Mouse (Mus musculus): ENCODE data around the gene Ankrd54. TPM values are rescaled to one million over a fixed set of nuclear protein-coding genes. Genes with fewer than 3 reads are reported as not detected.

The Ankrd54 gene
- total and polyA plus RNA-seq, 2 experiments from 2014 or later, result 43.3 to 45.8 TPM

GRCm38 (mm10) chr15:79026511-79027290 lies 36.0 kb downstream of the Ankrd54 start:
- H3K9me3 ChIP-seq (ENCODE audit: low read length), result no peaks in the 10 kb centered on the region
- no peaks in the 10 kb centered on the region for H3K27me3 ChIP-seq (ENCODE audit: insufficient read depth, low read length)
- ATAC-seq (no peak), DNase-seq (no peak)
- H3K36me3 ChIP-seq (ENCODE audit: insufficient read depth), result no peaks in the 10 kb centered on the region
- H3K9ac ChIP-seq, result peak overlapping the region; percentile 94; the same call in 1 of the 2 replicates
- H3K4me2 ChIP-seq (ENCODE audit: low read depth), result peak overlapping the region; percentile 98
- peaks cover 32% of the 10 kb centered on the region for H3K4me1 ChIP-seq (ENCODE audit: insufficient read depth)
- TF ChIP-seq CTCF (IDR thresholded peaks at IDR 0.05; ENCODE audit: low read depth), result no peak
- WGBS, result 40% methylated on average over 14 of the region's 14 CpGs
- H3K4me3 ChIP-seq (ENCODE audit: low read depth, low read length), result peak overlapping the region; percentile 63
- no peak overlapping the region for H3K27ac ChIP-seq (ENCODE audit: low read depth, low read length)

- DNase-seq, result no peak
- peak overlapping the region; percentile 12; the same call in 1 of the 2 replicates for H3K4me3 ChIP-seq (ENCODE audit: low read depth, low read length)
- ATAC-seq, result no peak
- no peaks in the 10 kb centered on the region for H3K36me3 ChIP-seq (ENCODE audit: insufficient read depth)
- H3K4me2 ChIP-seq (ENCODE audit: low read depth), result peak overlapping the region; percentile 41
- peak overlapping the region; percentile 28; the same call in 1 of the 2 replicates for H3K9ac ChIP-seq
- 14% methylated on average over 15 of the region's 18 CpGs for WGBS
- no peaks in the 10 kb centered on the region for H3K27me3 ChIP-seq (ENCODE audit: insufficient read depth, low read length)
- H3K4me1 ChIP-seq (ENCODE audit: insufficient read depth), result peaks cover 27% of the 10 kb centered on the region
- H3K9me3 ChIP-seq (ENCODE audit: low read length), result no peaks in the 10 kb centered on the region
- no peak for TF ChIP-seq CTCF (IDR thresholded peaks at IDR 0.05; ENCODE audit: low read depth)
- no peak overlapping the region for H3K27ac ChIP-seq (ENCODE audit: low read depth, low read length)
These were observed 36.9 kb downstream of the Ankrd54 start for GRCm38 (mm10) chr15:79025687-79026308.

GRCm38 (mm10) chr15:79023366-79023765 lies 39.3 kb downstream of the Ankrd54 start:
- no peak for TF ChIP-seq CTCF (IDR thresholded peaks at IDR 0.05; ENCODE audit: low read depth)
- no peak overlapping the region for H3K27ac ChIP-seq (ENCODE audit: low read depth, low read length)
- H3K9me3 ChIP-seq (ENCODE audit: low read length), result no peaks in the 10 kb centered on the region
- WGBS, result 70% methylated on average over 1 of the region's 1 CpGs
- no peak for ATAC-seq
- no peaks in the 10 kb centered on the region; the same call in 1 of the 2 replicates for H3K27me3 ChIP-seq (ENCODE audit: insufficient read depth, low read length)
- no peak overlapping the region for H3K4me3 ChIP-seq (ENCODE audit: low read depth, low read length)
- H3K4me2 ChIP-seq (ENCODE audit: low read depth), result no peak overlapping the region
- no peaks in the 10 kb centered on the region for H3K36me3 ChIP-seq (ENCODE audit: insufficient read depth)
- no peak overlapping the region for H3K9ac ChIP-seq
- peaks cover 17% of the 10 kb centered on the region for H3K4me1 ChIP-seq (ENCODE audit: insufficient read depth)
- no peak for DNase-seq

- no peak overlapping the region for H3K9ac ChIP-seq
- no peak for TF ChIP-seq CTCF (IDR thresholded peaks at IDR 0.05; ENCODE audit: low read depth)
- ATAC-seq (no peak), DNase-seq (no peak)
- H3K27ac ChIP-seq (ENCODE audit: low read depth, low read length), result no peak overlapping the region
- H3K4me3 ChIP-seq (ENCODE audit: low read depth, low read length), result no peak overlapping the region
- no peaks in the 10 kb centered on the region for H3K36me3 ChIP-seq (ENCODE audit: insufficient read depth)
- peaks cover 17% of the 10 kb centered on the region for H3K4me1 ChIP-seq (ENCODE audit: insufficient read depth)
- H3K4me2 ChIP-seq (ENCODE audit: low read depth), result no peak overlapping the region
- H3K27me3 ChIP-seq (ENCODE audit: insufficient read depth, low read length), result no peaks in the 10 kb centered on the region; the same call in 1 of the 2 replicates
- H3K9me3 ChIP-seq (ENCODE audit: low read length), result no peaks in the 10 kb centered on the region
- WGBS, result 75% methylated on average over 10 of the region's 10 CpGs
These were observed 39.9 kb downstream of the Ankrd54 start for GRCm38 (mm10) chr15:79022671-79023230.

- Histone ChIP-seq H3K27me3 (ENCODE audit: insufficient read depth, low read length) (no peaks in the 10 kb centered on the region; the same call in 1 of the 2 replicates), H3K27ac (ENCODE audit: low read depth, low read length) (no peak overlapping the region), H3K4me1 (ENCODE audit: insufficient read depth) (no peaks in the 10 kb centered on the region), H3K4me3 (ENCODE audit: low read depth, low read length) (no peak overlapping the region), H3K4me2 (ENCODE audit: low read depth) (no peak overlapping the region), H3K36me3 (ENCODE audit: insufficient read depth) (no peaks in the 10 kb centered on the region), H3K9me3 (ENCODE audit: low read length) (no peaks in the 10 kb centered on the region), H3K9ac (no peak overlapping the region)
- no peak for ATAC-seq
- 65% methylated on average over 3 of the region's 3 CpGs for WGBS
- TF ChIP-seq CTCF (IDR thresholded peaks at IDR 0.05; ENCODE audit: low read depth), result peak; percentile 48
- no peak for DNase-seq
These were observed 43.8 kb downstream of the Ankrd54 start for GRCm38 (mm10) chr15:79018886-79019285.

- Histone ChIP-seq H3K9me3 (ENCODE audit: low read length) (no peaks in the 10 kb centered on the region), H3K4me1 (ENCODE audit: insufficient read depth) (no peaks in the 10 kb centered on the region), H3K27ac (ENCODE audit: low read depth, low read length) (no peak overlapping the region), H3K4me3 (ENCODE audit: low read depth, low read length) (no peak overlapping the region), H3K27me3 (ENCODE audit: insufficient read depth, low read length) (no peaks in the 10 kb centered on the region; the same call in 1 of the 2 replicates), H3K9ac (no peak overlapping the region), H3K4me2 (ENCODE audit: low read depth) (no peak overlapping the region), H3K36me3 (ENCODE audit: insufficient read depth) (no peaks in the 10 kb centered on the region)
- 44% methylated on average over 4 of the region's 4 CpGs for WGBS
- no peak for TF ChIP-seq CTCF (IDR thresholded peaks at IDR 0.05; ENCODE audit: low read depth)
- ATAC-seq (no peak), DNase-seq (no peak)
These were observed 44.5 kb downstream of the Ankrd54 start for GRCm38 (mm10) chr15:79018191-79018590.

GRCm38 (mm10) chr15:79013382-79013781 lies 49.3 kb downstream of the Ankrd54 start:
- Histone ChIP-seq H3K9me3 (ENCODE audit: low read length) (no peaks in the 10 kb centered on the region), H3K36me3 (ENCODE audit: insufficient read depth) (peaks cover 7% of the 10 kb centered on the region; the same call in 1 of the 2 replicates), H3K27me3 (ENCODE audit: insufficient read depth, low read length) (no peaks in the 10 kb centered on the region), H3K4me2 (ENCODE audit: low read depth) (no peak overlapping the region), H3K9ac (no peak overlapping the region), H3K4me1 (ENCODE audit: insufficient read depth) (no peaks in the 10 kb centered on the region), H3K4me3 (ENCODE audit: low read depth, low read length) (no peak overlapping the region), H3K27ac (ENCODE audit: low read depth, low read length) (no peak overlapping the region)
- TF ChIP-seq CTCF (IDR thresholded peaks at IDR 0.05; ENCODE audit: low read depth), result no peak
- DNase-seq (no peak), ATAC-seq (peak; percentile 59)
- 46% methylated on average over 7 of the region's 7 CpGs for WGBS

All from forebrain, postnatal 0 days (tissue).